Mouse (Mus musculus) v-Abl transformed pro-B cells (cell line): ENCODE data around the gene Sgce.
"Not testable (repeated sequence)": the region's sequence is repeated elsewhere in the genome, so short reads cannot be mapped to it uniquely, and the experiment has no call there.

ENCODE experiments used
- in situ Hi-C, 2 experiments: fragments of 400-800 bp; cut with MboI; formaldehyde crosslinking; loops; one replicate each; pipeline ENCODE4 v1.15.1; 2025; ENCODE audit not compliant: unreplicated experiment in 2 of 2

The Sgce gene

GRCm38 (mm10) chr6:4655466-4655865 is 91.5 kb downstream of the Sgce start:
- in situ Hi-C loops: no loop called here

GRCm38 (mm10) chr6:4653741-4654140 is 93.3 kb downstream of the Sgce start:
- in situ Hi-C loops: not testable (repeated sequence)

- in situ Hi-C loops: no loop called here
Observed at GRCm38 (mm10) chr6:4652596-4653134, 94.3 kb downstream of the Sgce start.

- in situ Hi-C loops: no loop called here
Observed at GRCm38 (mm10) chr6:4647351-4647750, 99.7 kb downstream of the Sgce start.

- in situ Hi-C loops: no loop called here
Observed at GRCm38 (mm10) chr6:4642068-4642467, 104.9 kb downstream of the Sgce start.

- in situ Hi-C loops: no loop called here
Observed at GRCm38 (mm10) chr6:4634804-4635203, 112.2 kb downstream of the Sgce start.

GRCm38 (mm10) chr6:4633189-4633588 is 113.8 kb downstream of the Sgce start:
- in situ Hi-C loops: no loop called here

GRCm38 (mm10) chr6:4631464-4631863 is 115.5 kb downstream of the Sgce start:
- in situ Hi-C loops: no loop called here
